Mouse (Mus musculus): ENCODE measurements at regions not wholly inside any gene's neighbourhood (a gene's known extent, or its start where the extent isn't known, plus 50 kb on each side); places are given as distances from the start of the nearest gene placed in this dataset.

DNA sequence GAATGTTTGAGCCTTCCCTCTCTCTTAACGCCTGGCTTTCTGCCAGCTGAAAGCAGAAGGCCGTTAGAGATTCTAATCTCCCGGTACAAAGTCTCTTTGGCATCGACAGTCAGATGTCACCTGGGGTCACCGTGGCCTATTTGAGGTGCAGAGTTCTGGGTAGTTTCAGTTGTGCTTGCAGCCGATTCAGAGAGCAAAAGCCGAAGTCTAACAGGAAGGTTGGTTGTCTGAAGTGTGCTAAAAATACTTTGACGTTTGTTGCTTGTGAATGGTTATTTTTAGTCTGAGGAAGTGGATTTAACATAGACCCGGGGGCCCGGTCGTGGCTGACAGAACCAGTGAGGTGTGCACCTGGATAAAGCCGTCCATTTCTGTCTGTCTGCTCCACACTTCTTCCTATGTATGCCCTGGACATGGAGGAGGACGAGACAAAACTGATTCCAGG, 281.2 kb downstream of the Cd83 start:
- no peak for TF ChIP-seq TAL1 (IDR thresholded peaks at IDR 0.05; ENCODE audit: low read length)
- no peak for TF ChIP-seq GATA1 (IDR thresholded peaks at IDR 0.05; ENCODE audit: low read length)

Data from erythroblast, embryonic 14.5 days (primary cell).